Mouse (Mus musculus) hindbrain, embryonic 15.5 days (tissue): ENCODE results near the gene Lpo. TPM values are rescaled to one million over a fixed set of nuclear protein-coding genes. Genes with fewer than 3 reads are reported as not detected.
"Not testable (repeated sequence)": the region's sequence is repeated elsewhere in the genome, so short reads cannot be mapped to it uniquely, and the experiment has no call there.

Experiments
- ATAC-seq: fragments of 200-750 bp; cut with Nextera tagmentation; 2 replicates; pipeline ENCODE4 v1.8.0; 2017; ENCODE audit warnings: low read depth, moderate number of reproducible peaks, moderate TSS enrichment; ENCODE audit not compliant: low FRiP score
- H3K27ac ChIP-seq: fragments of 300-500 bp; sonication (generic); replicated peaks from 2 replicates; pipeline ENCODE4 v1.5.1; 2015; ENCODE audit warnings: mild to moderate bottlenecking, inconsistent platforms
- H3K27me3 ChIP-seq: fragments of 300-500 bp; sonication (generic); 2 replicates; pipeline ENCODE4 v1.6.1; 2015; ENCODE audit warnings: control low read depth, inconsistent platforms
- H3K36me3 ChIP-seq: fragments of 300-500 bp; sonication (generic); 2 replicates; pipeline ENCODE4 v1.6.1; 2015; ENCODE audit warnings: control low read depth, inconsistent platforms
- H3K4me1 ChIP-seq: fragments of 300-500 bp; sonication (generic); replicated peaks from 2 replicates; pipeline ENCODE4 v1.6.1; 2015; ENCODE audit warnings: control low read depth, inconsistent platforms
- H3K4me2 ChIP-seq: fragments of 300-500 bp; sonication (generic); 2 replicates; pipeline ENCODE4 v1.6.1; 2015; ENCODE audit warnings: moderate library complexity, mild to moderate bottlenecking, inconsistent platforms
- H3K4me3 ChIP-seq: fragments of 300-500 bp; sonication (generic); 2 replicates; pipeline ENCODE4 v1.5.1; 2015; ENCODE audit warnings: mild to moderate bottlenecking, inconsistent platforms
- H3K9ac ChIP-seq: fragments of 300-500 bp; sonication (generic); 2 replicates; pipeline ENCODE4 v1.6.1; 2015; ENCODE audit warnings: inconsistent platforms
- H3K9me3 ChIP-seq: fragments of 300-500 bp; sonication (generic); 2 replicates; pipeline ENCODE4 v1.6.1; 2016; ENCODE audit warnings: control low read depth, inconsistent platforms
- WGBS: fragments of 180-500 bp; shearing (Covaris S2); methylation state at CpG from one replicate; pipeline ENCODE4 v1.1.7; 2015; 5-methylcytosine and 5-hydroxymethylcytosine counted together
- polyA plus RNA-seq: library from polyadenylated mRNA; unstranded; fragments of >200 nt; fragmentation: Nextera tagmentation; extraction: Ambion mirVana; gene quantifications from 2 replicates; pipeline ENCODE4 v1.2.1, GENCODE M21; 2015

The Lpo gene
- 2.2 and 2.8 TPM in 2 replicates for polyA plus RNA-seq

DNA sequence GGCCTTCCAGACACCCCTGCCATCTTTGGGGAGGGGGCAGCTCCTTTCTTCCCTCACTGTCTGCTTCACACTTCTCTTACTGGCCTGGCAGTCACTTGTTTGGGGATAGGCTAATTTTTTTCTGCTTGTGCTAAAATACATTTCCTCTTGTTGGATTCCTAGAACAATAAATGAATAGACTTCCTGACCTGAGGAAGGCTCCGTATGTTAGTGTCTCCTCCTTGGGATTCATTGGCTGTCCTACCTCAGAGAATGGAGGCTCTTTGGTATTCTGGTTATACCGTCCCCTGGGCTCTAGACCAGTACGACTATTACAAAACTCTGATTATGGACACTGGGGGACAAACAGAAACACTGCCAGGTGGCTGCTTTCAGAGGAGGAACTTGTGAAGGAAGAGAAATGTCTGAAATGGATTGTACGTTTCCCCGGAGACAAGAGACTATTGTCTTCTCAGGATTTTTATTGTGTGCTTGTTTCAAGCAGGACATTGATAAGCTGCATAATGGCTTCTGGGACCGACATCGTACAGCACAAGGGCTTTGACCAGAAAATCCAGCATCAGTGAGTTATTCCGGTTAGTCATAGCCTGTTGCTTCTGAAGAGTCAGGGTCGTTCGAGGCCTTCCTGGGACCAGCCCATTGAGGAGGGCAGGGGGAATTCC lies at the start of gene Lpo:
Lpo (minus strand) TSS at position 51 of the 662 bp plus-strand sequence.
- Histone ChIP-seq H3K4me2 (no peak within 1 kb of the TSS), H3K27me3 (no peaks in the 10 kb centered on the region), H3K9me3 (no peaks in the 10 kb centered on the region), H3K36me3 (no peaks in the 10 kb centered on the region), H3K27ac (no peak within 1 kb of the TSS; the same call in 1 of the 2 replicates), H3K9ac (no peak within 1 kb of the TSS), H3K4me1 (no peaks in the 10 kb centered on the region), H3K4me3 (no peak within 1 kb of the TSS)
- no peak for ATAC-seq
- 25% methylated on average over 10 of the region's 10 CpGs for WGBS

DNA sequence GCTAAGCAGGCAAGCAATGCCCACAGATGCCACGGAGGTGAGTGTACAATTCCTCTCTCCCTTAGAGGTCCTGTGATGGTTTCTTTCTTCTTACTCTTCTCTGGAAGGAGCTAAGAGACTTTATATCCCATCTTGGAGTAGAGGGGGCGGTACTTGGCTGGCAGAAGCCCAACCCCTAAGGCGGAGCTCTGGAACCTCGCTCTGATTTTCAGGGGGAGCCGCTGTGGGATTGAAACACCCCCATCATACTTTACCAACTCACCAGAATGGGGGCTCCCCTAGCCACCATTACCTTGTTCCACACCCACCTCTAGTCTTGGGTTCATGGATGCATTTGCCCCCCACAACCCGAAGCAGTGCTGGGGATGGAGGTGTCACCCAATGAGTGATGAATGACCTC lies 47.3 kb upstream of the Lpo start, which contains the start of gene Epx:
Epx (minus strand) TSS at position 101 of the 400 bp plus-strand sequence.
- H3K27me3 ChIP-seq, result no peaks in the 10 kb centered on the region
- H3K4me1 ChIP-seq, result no peaks in the 10 kb centered on the region
- no peak within 1 kb of the TSS for H3K27ac ChIP-seq
- no peak within 1 kb of the TSS for H3K4me3 ChIP-seq
- 84% methylated on average over 6 of the region's 6 CpGs for WGBS
- H3K36me3 ChIP-seq, result no peaks in the 10 kb centered on the region
- ATAC-seq, result no peak
- H3K4me2 ChIP-seq, result no peak within 1 kb of the TSS
- H3K9me3 ChIP-seq, result no peaks in the 10 kb centered on the region
- H3K9ac ChIP-seq, result no peak within 1 kb of the TSS

DNA sequence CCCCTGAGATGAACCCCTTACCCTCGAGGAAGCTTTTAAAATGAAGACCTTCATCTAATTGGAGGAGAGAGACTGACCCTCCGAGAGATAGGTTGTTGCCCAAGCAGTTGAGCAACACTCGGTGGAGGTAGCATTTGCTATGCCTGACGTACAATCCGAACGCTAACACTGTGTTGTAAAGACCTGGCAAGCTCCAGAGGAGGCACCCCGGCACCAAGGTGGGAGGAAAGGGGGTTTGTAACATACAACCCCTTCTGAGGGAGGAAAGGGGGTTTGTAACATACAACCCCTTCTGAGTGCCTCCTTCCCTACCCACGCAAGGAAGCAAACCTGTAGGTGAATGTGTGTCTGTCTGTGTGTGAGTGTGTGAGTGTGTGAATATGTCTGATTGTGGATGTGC lies 43.7 kb upstream of the Lpo start:
- no peak overlapping the region for H3K9ac ChIP-seq
- no peak for ATAC-seq
- no peaks in the 10 kb centered on the region for H3K27me3 ChIP-seq
- no peak overlapping the region for H3K27ac ChIP-seq
- H3K4me1 ChIP-seq, result no peaks in the 10 kb centered on the region
- no peak overlapping the region for H3K4me2 ChIP-seq
- H3K4me3 ChIP-seq, result no peak overlapping the region
- H3K36me3 ChIP-seq, result no peaks in the 10 kb centered on the region
- H3K9me3 ChIP-seq, result no peaks in the 10 kb centered on the region
- 38% methylated on average over 8 of the region's 8 CpGs for WGBS

DNA sequence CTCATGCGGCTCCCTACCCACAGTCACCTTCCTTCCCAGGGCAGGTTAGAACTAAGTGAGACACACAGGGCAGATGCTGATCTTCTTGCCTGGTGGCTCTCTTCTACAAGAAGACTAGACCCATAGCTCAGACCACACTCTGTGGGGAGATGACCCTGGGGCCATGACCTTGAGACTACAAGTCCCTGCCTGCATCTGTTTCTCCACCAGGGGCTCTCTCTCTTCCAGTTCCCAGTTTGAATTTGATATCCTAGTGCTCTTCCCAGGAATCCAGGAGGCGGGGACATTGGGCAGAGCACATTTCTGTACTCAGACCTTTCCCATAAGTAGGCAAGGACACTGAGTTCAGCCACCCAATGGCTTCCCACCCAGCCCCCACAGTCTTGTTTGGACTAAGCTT lies 42.0 kb upstream of the Lpo start:
- Histone ChIP-seq H3K27ac (no peak overlapping the region), H3K27me3 (no peaks in the 10 kb centered on the region), H3K9me3 (no peaks in the 10 kb centered on the region), H3K4me3 (no peak overlapping the region), H3K36me3 (no peaks in the 10 kb centered on the region), H3K9ac (no peak overlapping the region), H3K4me2 (no peak overlapping the region), H3K4me1 (no peaks in the 10 kb centered on the region)
- no peak for ATAC-seq
- WGBS, result 70% methylated on average over 2 of the region's 2 CpGs

DNA sequence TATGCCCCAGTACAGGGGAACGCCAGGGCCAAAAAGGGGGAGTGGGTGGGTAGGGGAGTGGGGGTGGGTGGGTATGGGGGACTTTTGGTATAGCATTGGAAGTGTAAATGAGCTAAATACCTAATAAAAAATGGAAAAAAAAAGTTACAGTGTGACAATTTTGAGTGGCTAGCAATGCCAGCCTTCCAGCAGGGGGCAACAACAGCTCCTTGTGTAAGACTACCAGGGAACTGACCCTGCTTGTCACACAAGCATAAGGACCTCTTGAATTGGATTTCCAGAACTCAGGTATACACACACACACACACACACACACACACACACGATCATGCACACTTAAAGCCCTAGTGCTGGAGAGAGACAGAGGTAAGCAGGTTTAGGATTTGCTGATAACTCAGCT lies 38.8 kb upstream of the Lpo start:
- not testable (repeated sequence) for H3K9ac ChIP-seq, H3K27me3 ChIP-seq, H3K27ac ChIP-seq, H3K36me3 ChIP-seq, H3K4me3 ChIP-seq, H3K4me1 ChIP-seq, ATAC-seq, H3K9me3 ChIP-seq, H3K4me2 ChIP-seq
- WGBS, result 100% methylated on average over 1 of the region's 2 CpGs

DNA sequence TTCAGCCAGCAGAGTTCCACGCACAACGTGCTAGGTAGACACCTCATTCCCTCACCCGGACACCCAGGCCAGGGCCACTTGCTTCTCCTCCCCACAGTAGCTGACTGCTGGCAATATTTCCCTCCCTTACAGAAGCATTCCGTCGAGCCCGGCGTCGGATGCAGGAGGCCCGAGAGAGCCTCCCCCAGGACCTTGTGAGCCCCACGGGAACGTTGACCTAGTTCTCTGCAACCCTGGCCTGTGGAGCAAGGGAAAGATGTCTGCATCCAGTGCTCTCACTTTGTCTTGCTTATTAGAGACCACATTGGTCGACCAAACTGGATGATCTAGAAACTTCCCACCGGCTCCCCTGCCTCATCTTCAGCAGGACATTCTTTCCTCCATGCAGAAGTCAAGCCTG lies 34.7 kb upstream of the Lpo start:
- H3K36me3 ChIP-seq, result 0 out of 2 replicates have a peak, but pooled peaks cover 3% of the 10 kb centered on the region
- no peaks in the 10 kb centered on the region for H3K4me1 ChIP-seq
- no peak for ATAC-seq
- no peak overlapping the region for H3K27ac ChIP-seq
- no peaks in the 10 kb centered on the region for H3K9me3 ChIP-seq
- no peak overlapping the region for H3K4me2 ChIP-seq
- 93% methylated on average over 13 of the region's 13 CpGs for WGBS
- no peak overlapping the region for H3K9ac ChIP-seq
- H3K4me3 ChIP-seq, result no peak overlapping the region
- no peaks in the 10 kb centered on the region for H3K27me3 ChIP-seq

DNA sequence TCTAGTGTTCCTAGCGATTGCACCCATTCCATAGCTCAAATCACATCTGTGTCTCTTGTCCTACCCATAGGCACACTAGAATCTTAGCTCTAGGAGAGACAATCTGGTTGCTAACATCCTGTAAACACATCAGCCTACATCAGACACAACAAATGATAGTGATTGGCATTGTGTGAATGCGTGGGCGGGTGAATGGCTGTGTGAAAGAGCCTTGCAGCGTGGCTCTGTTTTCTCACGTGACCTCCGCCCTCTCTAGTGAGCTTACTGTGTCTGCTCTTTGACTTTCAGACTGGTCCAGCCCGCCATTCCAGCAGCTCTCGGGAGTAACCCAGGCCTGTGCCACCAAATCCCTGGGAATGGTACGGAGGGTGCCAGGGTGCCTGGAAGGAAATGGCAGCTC lies 32.3 kb upstream of the Lpo start:
- Histone ChIP-seq H3K4me3 (no peak overlapping the region), H3K4me2 (no peak overlapping the region), H3K9ac (no peak overlapping the region), H3K4me1 (no peaks in the 10 kb centered on the region), H3K9me3 (no peaks in the 10 kb centered on the region), H3K27me3 (no peaks in the 10 kb centered on the region), H3K27ac (no peak overlapping the region), H3K36me3 (0 out of 2 replicates have a peak, but pooled peaks cover 3% of the 10 kb centered on the region)
- WGBS, result 60% methylated on average over 9 of the region's 9 CpGs
- no peak for ATAC-seq

DNA sequence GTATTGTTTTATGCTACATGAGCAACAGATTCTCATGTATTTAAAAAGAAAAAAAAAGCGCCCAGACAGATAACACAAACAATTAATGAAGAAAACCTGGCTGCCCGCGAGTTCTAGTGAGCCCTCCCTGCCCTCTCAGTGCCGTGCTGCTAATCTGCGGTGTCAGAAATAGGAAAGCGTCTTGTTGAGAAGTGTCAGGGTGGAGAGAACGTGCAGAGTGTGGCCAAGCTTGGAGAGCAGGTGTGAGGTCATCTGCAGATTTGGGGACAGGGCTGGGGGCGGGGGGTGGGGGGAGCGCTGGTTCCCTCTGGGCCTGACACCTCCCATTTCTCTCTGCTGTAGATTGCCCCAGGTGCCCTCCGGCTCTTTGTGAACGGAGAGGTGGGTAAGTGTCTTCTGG lies 31.2 kb upstream of the Lpo start:
- H3K9ac ChIP-seq, result no peak overlapping the region
- H3K27ac ChIP-seq, result no peak overlapping the region
- no peak for ATAC-seq
- H3K27me3 ChIP-seq, result no peaks in the 10 kb centered on the region
- WGBS, result 95% methylated on average over 11 of the region's 11 CpGs
- no peaks in the 10 kb centered on the region for H3K9me3 ChIP-seq
- H3K4me1 ChIP-seq, result no peaks in the 10 kb centered on the region
- no peak overlapping the region for H3K4me3 ChIP-seq
- no peak overlapping the region for H3K4me2 ChIP-seq
- 0 out of 2 replicates have a peak, but pooled peaks cover 3% of the 10 kb centered on the region for H3K36me3 ChIP-seq

DNA sequence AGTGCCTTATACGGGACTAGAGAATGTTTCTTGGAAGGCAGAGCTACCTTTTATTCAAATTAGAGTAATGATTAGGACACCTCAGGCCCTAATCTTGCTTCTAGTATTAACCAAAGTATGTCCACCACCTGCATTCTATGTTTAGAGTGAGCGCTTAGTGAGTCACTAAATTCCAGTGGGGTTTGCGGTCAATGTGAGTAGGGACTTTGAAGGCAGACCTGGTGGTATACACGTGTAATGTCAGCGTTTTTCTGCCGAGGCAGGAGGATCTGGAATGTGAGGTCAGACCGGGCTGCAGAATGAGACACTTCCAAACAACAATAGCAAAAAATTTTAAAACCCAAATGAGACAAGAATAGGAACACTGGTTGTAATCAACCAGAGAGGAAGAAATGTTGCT lies 26.5 kb upstream of the Lpo start:
- H3K4me3 ChIP-seq, result no peak overlapping the region
- no peaks in the 10 kb centered on the region for H3K9me3 ChIP-seq
- no peak for ATAC-seq
- peaks cover 11% of the 10 kb centered on the region for H3K4me1 ChIP-seq
- 90% methylated on average over 7 of the region's 7 CpGs for WGBS
- no peak overlapping the region for H3K27ac ChIP-seq
- no peak overlapping the region for H3K4me2 ChIP-seq
- no peaks in the 10 kb centered on the region for H3K27me3 ChIP-seq
- H3K36me3 ChIP-seq, result no peaks in the 10 kb centered on the region
- H3K9ac ChIP-seq, result no peak overlapping the region

DNA sequence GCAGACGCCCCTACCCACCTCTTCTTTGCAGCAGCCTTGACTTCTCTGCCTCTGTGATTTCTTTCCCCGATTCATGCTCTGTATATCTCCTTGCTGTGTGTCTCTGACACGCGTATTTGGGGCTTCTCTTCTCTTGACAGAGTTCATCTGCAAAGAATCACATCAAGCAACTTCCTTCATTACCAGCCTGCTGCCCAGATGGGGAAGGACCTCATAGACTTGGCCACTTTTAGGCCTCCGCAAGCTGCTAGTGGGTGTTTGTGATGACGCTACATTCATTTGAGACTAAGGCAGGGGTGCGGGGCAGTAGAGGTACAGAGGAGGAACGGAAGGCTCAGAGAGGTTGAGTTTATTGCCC lies 25.5 kb upstream of the Lpo start:
- peaks cover 11% of the 10 kb centered on the region for H3K4me1 ChIP-seq
- peak overlapping the region; percentile 77 for H3K27ac ChIP-seq
- no peak; the same call in 1 of the 2 replicates for ATAC-seq
- WGBS, result 30% methylated on average over 8 of the region's 8 CpGs
- H3K4me2 ChIP-seq, result peak overlapping the region; percentile 81
- no peaks in the 10 kb centered on the region for H3K36me3 ChIP-seq
- H3K9me3 ChIP-seq, result no peaks in the 10 kb centered on the region
- H3K9ac ChIP-seq, result peak overlapping the region; percentile 53
- H3K4me3 ChIP-seq, result peak overlapping the region; percentile 55
- no peaks in the 10 kb centered on the region for H3K27me3 ChIP-seq

DNA sequence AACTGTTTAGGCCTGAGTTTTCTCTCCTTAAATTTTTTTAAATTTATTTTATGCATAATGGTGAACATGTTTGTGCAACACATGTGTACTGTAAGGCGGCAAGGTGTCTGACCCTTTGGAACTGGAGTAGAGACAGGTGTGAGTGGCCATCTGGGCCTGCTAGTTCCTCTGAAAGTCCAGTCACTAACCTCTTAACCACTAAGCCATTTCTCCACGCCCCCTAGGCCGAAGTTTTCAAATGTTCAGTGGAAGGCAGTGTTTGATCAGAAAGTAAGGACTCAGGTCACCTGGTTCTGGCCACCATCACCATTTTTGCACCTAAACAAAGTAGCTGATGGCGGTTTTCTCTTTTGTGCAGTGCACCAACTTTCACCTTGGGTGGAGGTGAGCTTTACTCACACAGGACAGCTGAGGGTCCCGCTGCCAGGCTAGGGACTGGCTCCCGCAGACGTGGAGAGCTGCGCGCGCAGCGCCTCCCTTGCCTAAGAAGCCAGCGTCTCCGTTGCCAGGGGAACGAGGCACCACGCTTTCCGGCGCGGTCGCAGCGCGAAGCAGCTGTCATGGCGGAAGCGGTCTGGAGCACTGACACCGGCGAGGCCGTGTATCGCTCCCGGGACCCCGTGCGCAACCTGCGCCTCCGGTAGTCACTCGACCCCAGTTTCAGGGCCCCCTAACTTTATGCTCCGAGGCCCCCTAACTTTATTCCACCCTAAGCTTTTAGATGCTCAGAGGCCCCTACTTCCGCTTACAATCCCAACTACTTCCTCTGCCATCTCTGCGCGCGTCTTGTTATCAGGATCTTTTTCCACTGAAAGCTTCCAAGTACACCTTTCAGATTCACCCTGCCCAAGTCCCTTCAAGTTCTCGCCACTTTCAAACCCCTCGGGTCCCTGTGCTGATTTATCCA lies 24.9 kb upstream of the Lpo start, which contains the start of gene Mks1:
Mks1 (plus strand) TSS at position 526 of the 907 bp plus-strand sequence.
- H3K4me1 ChIP-seq, result peaks cover 11% of the 10 kb centered on the region
- H3K36me3 ChIP-seq, result no peaks in the 10 kb centered on the region
- no peaks in the 10 kb centered on the region for H3K27me3 ChIP-seq
- peak; percentile 94 for ATAC-seq
- peak within 1 kb of the TSS; percentile 53 for H3K9ac ChIP-seq
- peak within 1 kb of the TSS; percentile 77 for H3K27ac ChIP-seq
- no peaks in the 10 kb centered on the region for H3K9me3 ChIP-seq
- WGBS, result 5% methylated on average over 40 of the region's 40 CpGs
- H3K4me3 ChIP-seq, result peak within 1 kb of the TSS; percentile 55
- peak within 1 kb of the TSS; percentile 81 for H3K4me2 ChIP-seq

DNA sequence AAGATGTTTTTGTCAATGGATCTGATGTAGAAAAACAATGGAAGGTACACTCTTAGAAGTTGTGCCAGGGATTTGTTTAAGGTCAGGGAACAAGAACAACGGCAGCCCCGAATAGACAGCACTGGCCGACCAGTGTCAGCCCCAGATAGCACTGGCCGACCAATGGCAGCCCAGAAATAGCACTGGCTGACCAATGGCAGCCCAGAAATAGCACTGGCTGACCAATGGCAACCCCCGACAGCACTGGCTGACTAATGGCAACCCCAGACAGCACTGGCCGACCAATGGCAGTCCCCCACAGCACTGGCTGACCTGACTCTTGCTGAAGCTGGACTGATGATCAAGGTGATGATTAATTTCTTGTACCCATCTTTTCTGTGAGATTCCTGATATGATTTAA lies 19.8 kb upstream of the Lpo start:
- Histone ChIP-seq H3K36me3 (no peaks in the 10 kb centered on the region), H3K27ac (no peak overlapping the region)
- 72% methylated on average over 6 of the region's 6 CpGs for WGBS

More for the DNA sequence above, 19.8 kb upstream of the Lpo start:
- Histone ChIP-seq H3K4me1 (peaks cover 4% of the 10 kb centered on the region; the same call in 1 of the 2 replicates), H3K9ac (no peak overlapping the region), H3K4me2 (no peak overlapping the region), H3K4me3 (no peak overlapping the region), H3K9me3 (no peaks in the 10 kb centered on the region), H3K27me3 (no peaks in the 10 kb centered on the region)
- no peak for ATAC-seq
